Mouse (Mus musculus) neutrophil, adult 65 days (primary cell): ENCODE results near the gene Cwf19l2. TPM values are rescaled to one million over a fixed set of nuclear protein-coding genes. Genes with fewer than 3 reads are reported as not detected.

Source experiments
- total RNA-seq: library from RNA; stranded (reverse); gene quantifications from 2 replicates; pipeline ENCODE4 v1.2.4, GENCODE M21; 2023

Gene Cwf19l2
- total RNA-seq, result 30.0 and 41.7 TPM in 2 replicates

DNA sequence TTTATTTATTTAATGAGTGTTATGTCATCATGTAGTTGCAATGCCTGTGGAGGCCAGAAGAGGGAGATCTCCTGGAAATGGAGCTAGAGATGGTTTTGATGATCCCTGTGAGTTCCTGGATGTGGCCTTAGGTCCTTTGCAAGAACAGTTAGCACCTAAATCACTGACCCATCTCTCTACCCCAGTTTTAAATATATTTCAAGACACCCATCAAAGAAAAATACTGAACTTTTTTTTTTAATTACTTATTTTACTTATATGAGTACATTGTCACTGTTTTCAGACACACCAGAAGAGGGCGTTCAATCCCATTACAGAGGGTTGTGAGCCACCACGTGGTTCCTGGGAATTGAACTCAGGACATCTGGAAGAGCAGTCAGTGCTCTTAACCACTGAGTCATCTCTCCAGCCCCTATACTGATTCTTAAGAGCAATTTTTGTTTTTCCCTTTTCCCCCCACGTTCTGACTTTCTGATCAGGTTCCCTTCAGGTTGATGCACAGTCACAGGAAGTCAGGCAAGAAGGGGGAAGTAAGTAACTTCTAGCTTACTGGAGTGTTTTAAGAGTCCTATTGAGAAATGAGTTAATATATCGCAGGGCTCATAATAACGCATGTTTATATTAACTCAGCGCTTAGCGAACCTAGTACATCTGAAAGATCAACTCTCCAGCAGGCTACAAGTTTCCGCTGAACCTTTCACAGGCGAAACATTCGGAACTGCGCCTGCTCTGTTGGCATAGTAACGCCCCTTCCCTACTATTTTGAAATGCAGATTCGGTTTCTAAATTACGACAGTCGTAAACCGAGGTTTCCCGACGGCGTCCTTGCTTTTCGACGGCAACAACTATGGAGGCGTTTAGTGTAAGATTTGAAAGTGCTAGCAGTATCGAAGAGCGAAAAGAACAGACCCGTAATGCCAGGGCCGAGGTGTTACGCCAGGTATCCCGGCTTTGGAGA, at the start of gene Cwf19l2:
TSS of gene Cwf19l2 (plus strand) at position 342 of the 958 bp plus-strand sequence.

Other genes starting within 250 kb of the Cwf19l2 start
- 11.3 and 31.0 TPM in 2 replicates for gene Alkbh8, start 68.5 kb upstream of the Cwf19l2 start, total RNA-seq
- gene Gucy1a2, start 129.2 kb downstream of the Cwf19l2 start, total RNA-seq, result not detected in 2 replicates